Mouse (Mus musculus) limb, embryonic 15.5 days (tissue): Measurements from ENCODE around the gene Hdac4. TPM values are rescaled to one million over a fixed set of nuclear protein-coding genes. Genes with fewer than 3 reads are reported as not detected.

Source experiments
- ATAC-seq: fragments of 200-750 bp; cut with Nextera tagmentation; 2 replicates; pipeline ENCODE4 v1.8.0; 2017; ENCODE audit warnings: low read depth, moderate TSS enrichment; ENCODE audit not compliant: insufficient number of reproducible peaks, low FRiP score, low TSS enrichment
- H3K27ac ChIP-seq: fragments of 300-500 bp; sonication (generic); 2 replicates; pipeline ENCODE4 v1.5.1; 2015; ENCODE audit warnings: moderate library complexity, mild to moderate bottlenecking, inconsistent platforms
- H3K27me3 ChIP-seq: fragments of 300-500 bp; sonication (generic); 2 replicates; pipeline ENCODE4 v1.6.1; 2015; ENCODE audit warnings: inconsistent platforms
- H3K36me3 ChIP-seq: fragments of 300-500 bp; sonication (generic); 2 replicates; pipeline ENCODE4 v1.6.1; 2015; ENCODE audit warnings: inconsistent platforms
- H3K4me1 ChIP-seq: fragments of 300-500 bp; sonication (generic); 2 replicates; pipeline ENCODE4 v1.6.1; 2015; ENCODE audit warnings: inconsistent platforms
- H3K4me2 ChIP-seq: fragments of 300-500 bp; sonication (generic); 2 replicates; pipeline ENCODE4 v1.6.1; 2015; ENCODE audit warnings: mild to moderate bottlenecking, inconsistent platforms
- H3K4me3 ChIP-seq: fragments of 300-500 bp; sonication (generic); 2 replicates; pipeline ENCODE4 v1.5.1; 2015; ENCODE audit warnings: mild to moderate bottlenecking, inconsistent platforms
- H3K9ac ChIP-seq: fragments of 300-500 bp; sonication (generic); 2 replicates; pipeline ENCODE4 v1.6.1; 2015; ENCODE audit warnings: inconsistent platforms
- H3K9me3 ChIP-seq: fragments of 300-500 bp; sonication (generic); 2 replicates; pipeline ENCODE4 v1.6.1; 2016; ENCODE audit warnings: inconsistent platforms
- WGBS: fragments of 180-500 bp; shearing (Covaris S2); methylation state at CpG from one replicate; pipeline ENCODE4 v1.1.7; 2015; 5-methylcytosine and 5-hydroxymethylcytosine counted together
- polyA plus RNA-seq: library from polyadenylated mRNA; unstranded; fragments of >200 nt; fragmentation: Nextera tagmentation; extraction: Ambion mirVana; gene quantifications from 2 replicates; pipeline ENCODE4 v1.2.1, GENCODE M21; 2015

Hdac4 gene
- polyA plus RNA-seq, 1 experiment from 2014 or later = 24.1 TPM

- no peaks in the 10 kb centered on the region for H3K9me3 ChIP-seq
- H3K27ac ChIP-seq = no peak overlapping the region
- no peak for ATAC-seq
- no peak overlapping the region for H3K4me2 ChIP-seq
- peaks cover 3% of the 10 kb centered on the region; the same call in 1 of the 2 replicates for H3K36me3 ChIP-seq
- H3K4me1 ChIP-seq = peaks cover 31% of the 10 kb centered on the region
- 83% methylated on average over 2 of the region's 2 CpGs for WGBS
- H3K4me3 ChIP-seq = no peak overlapping the region
- no peaks in the 10 kb centered on the region for H3K27me3 ChIP-seq
- no peak overlapping the region for H3K9ac ChIP-seq
These were observed 108.2 kb downstream of the Hdac4 start for GRCm38 (mm10) chr1:92087343-92087742.

GRCm38 (mm10) chr1:92086841-92087240 is 108.7 kb downstream of the Hdac4 start:
- H3K9ac ChIP-seq = no peak overlapping the region
- no peak overlapping the region for H3K4me3 ChIP-seq
- H3K4me2 ChIP-seq = no peak overlapping the region
- H3K36me3 ChIP-seq = peaks cover 3% of the 10 kb centered on the region; the same call in 1 of the 2 replicates
- H3K9me3 ChIP-seq = no peaks in the 10 kb centered on the region
- peaks cover 31% of the 10 kb centered on the region for H3K4me1 ChIP-seq
- WGBS = 69% methylated on average over 4 of the region's 4 CpGs
- H3K27me3 ChIP-seq = no peaks in the 10 kb centered on the region
- no peak overlapping the region for H3K27ac ChIP-seq
- no peak for ATAC-seq

GRCm38 (mm10) chr1:92086277-92086813 is 109.2 kb downstream of the Hdac4 start:
- no peak overlapping the region for H3K4me2 ChIP-seq
- H3K9me3 ChIP-seq = no peaks in the 10 kb centered on the region
- ATAC-seq = no peak
- no peak overlapping the region for H3K27ac ChIP-seq
- no peak overlapping the region for H3K4me3 ChIP-seq
- H3K27me3 ChIP-seq = no peaks in the 10 kb centered on the region
- peaks cover 31% of the 10 kb centered on the region for H3K4me1 ChIP-seq
- H3K36me3 ChIP-seq = no peaks in the 10 kb centered on the region
- WGBS = 41% methylated on average over 1 of the region's 1 CpGs
- H3K9ac ChIP-seq = no peak overlapping the region

- Histone ChIP-seq H3K4me2 (no peak overlapping the region), H3K9me3 (no peaks in the 10 kb centered on the region), H3K4me1 (peaks cover 38% of the 10 kb centered on the region), H3K36me3 (no peaks in the 10 kb centered on the region), H3K27me3 (no peaks in the 10 kb centered on the region), H3K9ac (no peak overlapping the region), H3K4me3 (no peak overlapping the region), H3K27ac (no peak overlapping the region)
- no peak for ATAC-seq
- 94% methylated on average over 2 of the region's 2 CpGs for WGBS
These were observed 110.8 kb downstream of the Hdac4 start for GRCm38 (mm10) chr1:92084738-92085137.

GRCm38 (mm10) chr1:92084004-92084403 is 111.5 kb downstream of the Hdac4 start:
- WGBS = 15% methylated on average over 3 of the region's 3 CpGs
- Histone ChIP-seq H3K4me3 (no peak overlapping the region), H3K36me3 (no peaks in the 10 kb centered on the region), H3K27me3 (no peaks in the 10 kb centered on the region), H3K9ac (no peak overlapping the region), H3K4me1 (peaks cover 40% of the 10 kb centered on the region), H3K4me2 (no peak overlapping the region), H3K27ac (no peak overlapping the region; the same call in 1 of the 2 replicates), H3K9me3 (no peaks in the 10 kb centered on the region)
- no peak for ATAC-seq

GRCm38 (mm10) chr1:92082837-92083541 is 112.5 kb downstream of the Hdac4 start:
- no peaks in the 10 kb centered on the region for H3K9me3 ChIP-seq
- H3K4me2 ChIP-seq = no peak overlapping the region
- ATAC-seq = no peak
- H3K4me1 ChIP-seq = peaks cover 40% of the 10 kb centered on the region
- peak overlapping the region; percentile 61 for H3K27ac ChIP-seq
- no peak overlapping the region for H3K9ac ChIP-seq
- H3K4me3 ChIP-seq = no peak overlapping the region
- no peaks in the 10 kb centered on the region for H3K36me3 ChIP-seq
- no peaks in the 10 kb centered on the region for H3K27me3 ChIP-seq
- WGBS = 46% methylated on average over 6 of the region's 6 CpGs

GRCm38 (mm10) chr1:92082156-92082836 is 113.2 kb downstream of the Hdac4 start:
- no peak for ATAC-seq
- Histone ChIP-seq H3K4me3 (no peak overlapping the region), H3K27me3 (no peaks in the 10 kb centered on the region), H3K4me1 (peaks cover 39% of the 10 kb centered on the region), H3K9ac (no peak overlapping the region), H3K36me3 (no peaks in the 10 kb centered on the region), H3K4me2 (no peak overlapping the region), H3K27ac (no peak overlapping the region), H3K9me3 (no peaks in the 10 kb centered on the region)
- 89% methylated on average over 10 of the region's 10 CpGs for WGBS

- Histone ChIP-seq H3K9ac (no peak overlapping the region), H3K9me3 (no peaks in the 10 kb centered on the region), H3K36me3 (no peaks in the 10 kb centered on the region), H3K27me3 (no peaks in the 10 kb centered on the region), H3K4me2 (no peak overlapping the region), H3K4me1 (peaks cover 30% of the 10 kb centered on the region), H3K27ac (peak overlapping the region; percentile 39; the same call in 1 of the 2 replicates), H3K4me3 (no peak overlapping the region)
- peak; percentile 60; the same call in 1 of the 2 replicates for ATAC-seq
- WGBS = 58% methylated on average over 11 of the region's 11 CpGs
These were observed 115.4 kb downstream of the Hdac4 start for GRCm38 (mm10) chr1:92079982-92080537.

GRCm38 (mm10) chr1:92075312-92075711 is 120.2 kb downstream of the Hdac4 start:
- no peaks in the 10 kb centered on the region for H3K36me3 ChIP-seq
- H3K27me3 ChIP-seq = no peaks in the 10 kb centered on the region
- no peak overlapping the region for H3K4me3 ChIP-seq
- H3K4me2 ChIP-seq = no peak overlapping the region
- WGBS = 57% methylated on average over 6 of the region's 6 CpGs
- no peaks in the 10 kb centered on the region for H3K9me3 ChIP-seq
- peaks cover 9% of the 10 kb centered on the region; the same call in 1 of the 2 replicates for H3K4me1 ChIP-seq
- no peak overlapping the region for H3K9ac ChIP-seq
- no peak overlapping the region for H3K27ac ChIP-seq
- no peak for ATAC-seq

GRCm38 (mm10) chr1:92074655-92075054 is 120.8 kb downstream of the Hdac4 start:
- H3K4me2 ChIP-seq = no peak overlapping the region
- no peak overlapping the region for H3K27ac ChIP-seq
- H3K4me3 ChIP-seq = no peak overlapping the region
- WGBS = 90% methylated on average over 3 of the region's 3 CpGs
- no peaks in the 10 kb centered on the region for H3K36me3 ChIP-seq
- H3K9me3 ChIP-seq = no peaks in the 10 kb centered on the region
- 0 out of 2 replicates have a peak, but pooled peaks cover 5% of the 10 kb centered on the region for H3K4me1 ChIP-seq
- no peak overlapping the region for H3K9ac ChIP-seq
- no peak for ATAC-seq
- no peaks in the 10 kb centered on the region for H3K27me3 ChIP-seq

GRCm38 (mm10) chr1:92069932-92070677 is 125.4 kb downstream of the Hdac4 start:
- H3K4me2 ChIP-seq = no peak overlapping the region
- no peaks in the 10 kb centered on the region for H3K36me3 ChIP-seq
- no peak overlapping the region for H3K27ac ChIP-seq
- H3K9me3 ChIP-seq = no peaks in the 10 kb centered on the region
- WGBS = 63% methylated on average over 2 of the region's 2 CpGs
- H3K4me3 ChIP-seq = no peak overlapping the region
- no peaks in the 10 kb centered on the region for H3K27me3 ChIP-seq
- ATAC-seq = no peak
- no peak overlapping the region for H3K9ac ChIP-seq
- H3K4me1 ChIP-seq = no peaks in the 10 kb centered on the region
